Mouse (Mus musculus): ENCODE data around the gene Shtn1. TPM values are rescaled to one million over a fixed set of nuclear protein-coding genes. Genes with fewer than 3 reads are reported as not detected.

The Shtn1 gene
- total RNA-seq, 2 experiments from 2014 or later: 36.8 to 37.9 TPM

Other genes starting within 250 kb of the Shtn1 start
- 1 to 10 TPM; 1.6 to 1.8 TPM for gene Eno4, start 132.7 kb downstream of the Shtn1 start, total RNA-seq (2021)
- gene Hspa12a, start 132.4 kb downstream of the Shtn1 start, total RNA-seq (2021): 100 to 1,000 TPM; 224 to 233 TPM
- gene Vax1, start 94.0 kb upstream of the Shtn1 start, total RNA-seq (2021): 1 to 10 TPM in 1 of 2 experiments, under 1 TPM in 1; 0.68 to 1.5 TPM
- not detected for gene Kcnk18, start 143.1 kb upstream of the Shtn1 start, total RNA-seq (2021)
- gene Slc18a2, start 184.8 kb upstream of the Shtn1 start, total RNA-seq (2021): under 1 TPM; 0.42 to 0.70 TPM
- gene Rps12-ps3, start 246.2 kb upstream of the Shtn1 start, total RNA-seq (2021): 100 to 1,000 TPM; 204 to 211 TPM